Mouse (Mus musculus) ovary, postnatal 36 days (tissue): ENCODE data around the gene Slc22a7.
A peak's percentile ranks its signal among the peaks of the same experiment; 100 is the strongest.

Source experiments
- DNase-seq: peaks from one replicate; pipeline ENCODE4 v3.0.0; 2022; ENCODE audit warnings: low spot score, mixed read lengths

Gene Slc22a7

DNA sequence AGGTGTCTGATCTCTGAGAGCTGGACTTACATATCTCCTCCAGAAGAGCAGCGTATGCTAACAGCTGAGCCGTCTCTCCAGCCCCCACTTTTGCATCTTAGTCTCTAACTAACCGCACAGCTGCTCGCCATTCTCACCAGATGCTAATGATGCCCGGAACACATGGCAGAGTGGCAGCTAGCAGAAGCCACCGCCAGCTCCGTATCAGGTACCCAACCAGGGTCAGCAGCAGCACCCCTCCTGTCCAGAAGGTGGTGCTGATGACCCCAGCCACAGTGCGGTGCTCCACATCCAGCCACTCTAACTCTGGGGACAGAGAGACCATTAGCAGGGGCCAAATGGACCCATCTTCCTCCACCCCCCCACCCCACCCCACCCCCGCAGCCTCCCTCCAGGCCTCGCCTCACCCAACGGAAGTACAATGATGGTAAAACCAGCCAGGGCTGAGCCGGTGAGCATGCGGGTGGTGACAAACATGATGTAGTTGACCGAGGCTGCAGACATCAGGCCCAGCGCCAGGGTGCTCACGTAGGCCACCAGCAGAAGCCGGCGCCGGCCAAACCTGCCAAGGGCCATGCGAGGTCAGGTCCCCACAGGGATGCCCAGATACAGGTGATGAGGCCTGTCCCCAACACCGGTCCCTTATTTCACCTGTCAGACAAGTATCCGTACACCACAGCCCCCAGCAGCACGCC lies 1.4 kb downstream of the Slc22a7 start:
- DNase-seq, result no peak

DNA sequence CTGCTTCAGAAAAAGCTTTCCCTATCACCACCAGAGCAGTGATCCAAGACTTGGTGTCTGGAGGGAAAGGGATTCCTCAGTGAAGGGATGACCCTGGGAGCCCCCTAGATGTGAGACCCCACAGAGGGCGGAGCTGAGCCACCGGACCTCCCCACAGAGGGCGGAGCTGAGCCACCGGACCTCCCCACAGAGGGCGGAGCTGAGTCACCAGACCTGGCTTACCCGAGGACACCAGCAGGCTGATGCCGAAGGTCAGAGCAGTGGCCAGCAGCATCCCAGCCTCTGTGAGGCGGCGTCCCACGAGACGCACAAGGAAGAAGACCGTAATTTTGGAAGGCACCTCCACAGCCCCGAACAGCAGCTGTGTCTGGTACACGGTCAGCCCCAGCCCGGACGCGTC lies 4.6 kb downstream of the Slc22a7 start:
- DNase-seq, result no peak

DNA sequence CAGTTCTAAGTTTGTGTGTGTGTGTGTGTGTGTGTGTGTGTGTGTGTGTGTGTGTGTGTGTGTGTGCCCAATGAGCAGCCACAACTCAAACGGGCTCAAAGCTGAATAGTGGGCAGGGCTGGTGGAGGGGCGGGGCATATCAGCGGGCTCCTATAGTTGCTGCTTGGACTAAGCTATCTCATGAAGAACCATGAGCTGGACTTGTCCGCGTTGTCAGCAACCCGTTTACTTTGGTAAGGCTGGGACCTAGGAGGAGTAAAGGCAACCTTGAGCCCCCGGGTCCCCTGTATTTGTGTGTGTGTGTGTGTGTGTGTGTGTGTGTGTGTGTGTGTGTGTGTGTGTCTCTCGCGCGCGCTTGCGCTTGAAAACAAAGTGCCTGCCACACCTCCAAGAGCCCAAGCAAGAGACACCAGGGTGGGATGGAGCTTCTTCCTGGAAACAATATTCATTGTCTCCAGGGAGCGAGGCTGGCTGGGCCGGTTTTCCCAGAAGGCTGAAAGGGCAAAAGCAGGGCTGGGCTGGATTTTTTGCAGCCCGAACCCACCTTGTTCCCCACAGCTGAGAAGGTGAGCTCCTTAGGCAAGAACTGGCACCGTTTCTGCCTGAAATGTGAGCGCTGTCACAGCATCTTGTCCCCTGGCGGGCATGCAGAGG lies 9.4 kb downstream of the Slc22a7 start, which contains the start of gene Crip3:
Gene Crip3 (plus strand): TSS at position 166 of the 654 bp plus-strand sequence.
- peak; percentile 49 for DNase-seq

DNA sequence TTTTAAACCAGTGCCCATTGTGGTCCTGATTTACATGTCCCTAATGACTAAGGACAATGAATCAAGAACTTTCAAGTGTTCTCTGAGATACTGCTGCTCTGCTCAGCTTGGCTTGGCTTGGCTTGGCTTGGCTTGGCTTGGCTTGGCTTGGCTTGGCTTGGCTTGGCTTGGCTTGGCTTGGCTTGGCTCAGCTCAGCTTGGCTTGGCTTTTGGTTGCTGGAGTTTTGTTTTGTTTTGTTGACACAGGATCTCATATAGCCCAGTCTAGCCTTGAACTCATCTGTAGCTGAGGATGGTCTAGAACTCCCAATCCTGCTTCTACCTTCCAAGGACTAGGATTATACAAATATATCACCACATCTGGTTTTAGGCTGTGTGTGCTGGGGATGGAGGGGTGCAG lies 11.8 kb downstream of the Slc22a7 start:
- no peak for DNase-seq

DNA sequence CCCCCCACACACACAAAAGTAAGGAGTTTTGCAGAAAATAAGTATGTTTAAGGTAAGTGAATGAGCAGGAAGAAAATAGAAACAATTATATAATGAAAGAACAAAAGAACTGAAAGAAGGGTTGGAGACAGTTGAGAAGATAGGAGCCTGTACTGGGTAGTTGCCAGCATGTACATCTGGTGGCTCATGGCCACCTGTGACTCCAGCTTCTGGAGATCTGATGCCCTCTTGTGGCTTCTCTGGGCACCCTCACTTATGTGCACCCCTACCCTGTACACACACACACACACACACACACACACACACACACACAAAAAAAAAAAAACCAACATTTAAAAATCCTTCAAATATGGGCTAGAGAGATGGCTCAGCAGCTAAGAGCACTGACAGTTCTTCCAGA lies 18.5 kb downstream of the Slc22a7 start:
- no peak for DNase-seq

DNA sequence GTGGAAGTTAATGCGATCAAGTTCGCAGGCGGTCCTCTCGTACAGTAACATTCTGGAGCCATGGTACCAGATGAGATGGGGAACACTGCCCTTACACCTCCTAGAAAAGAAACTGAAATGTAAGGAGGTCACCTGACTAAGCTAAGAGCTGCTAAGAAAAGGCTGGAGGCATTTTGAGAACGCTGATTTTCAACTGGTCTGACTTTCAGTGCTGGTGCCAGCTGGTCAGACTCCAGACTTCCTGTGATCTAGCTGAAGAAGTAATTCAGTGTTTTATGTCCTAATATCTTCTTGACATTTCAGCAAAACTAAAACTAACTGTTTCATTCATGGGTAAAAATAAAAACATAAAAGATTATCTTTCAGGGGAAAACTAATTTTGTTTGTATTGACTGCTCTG lies 19.6 kb downstream of the Slc22a7 start:
- DNase-seq, result no peak

DNA sequence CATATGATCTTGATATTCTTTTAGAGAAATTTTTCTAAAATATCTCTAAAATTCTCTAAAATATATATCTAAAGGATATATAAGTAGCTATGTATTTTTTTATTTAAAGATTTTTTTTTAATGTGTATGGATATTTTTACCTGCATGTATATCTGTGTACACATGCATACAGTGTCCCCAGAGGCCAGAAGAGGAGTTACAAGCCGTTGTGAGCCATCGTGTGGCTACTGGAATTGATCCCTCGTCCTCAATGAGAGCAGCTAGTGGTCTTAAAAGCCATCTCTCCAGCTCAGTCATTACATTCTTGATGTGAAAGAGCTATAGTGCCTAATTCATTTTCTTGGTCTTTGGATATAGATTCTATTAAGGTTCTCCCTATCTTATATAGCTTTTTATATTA lies 29.8 kb downstream of the Slc22a7 start:
- no peak for DNase-seq

GRCm38 (mm10) chr17:46394631-46395030 lies 43.6 kb downstream of the Slc22a7 start:
- DNase-seq, result no peak

GRCm38 (mm10) chr17:46393012-46393411 lies 45.2 kb downstream of the Slc22a7 start:
- DNase-seq, result peak; percentile 13

DNA sequence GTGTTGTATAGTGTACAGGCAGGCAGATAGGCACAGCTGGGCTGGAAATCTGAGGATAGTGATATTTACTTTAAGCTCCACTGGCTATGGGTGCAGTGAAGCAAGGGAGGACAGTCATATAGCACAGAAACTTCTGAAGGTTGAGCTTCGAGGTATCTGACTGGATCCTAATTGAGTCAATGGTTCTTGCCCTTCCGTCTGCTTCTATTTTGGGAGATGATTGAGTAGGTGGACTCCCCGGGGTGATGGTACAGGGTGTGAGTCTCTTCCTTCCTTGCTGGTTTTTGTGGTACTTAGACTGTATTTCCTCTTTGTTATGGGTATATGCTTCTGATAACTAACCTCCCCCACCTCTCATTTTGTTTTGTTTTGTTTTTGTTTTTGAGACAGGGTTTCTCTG lies 50.1 kb downstream of the Slc22a7 start:
- DNase-seq, result no peak

DNA sequence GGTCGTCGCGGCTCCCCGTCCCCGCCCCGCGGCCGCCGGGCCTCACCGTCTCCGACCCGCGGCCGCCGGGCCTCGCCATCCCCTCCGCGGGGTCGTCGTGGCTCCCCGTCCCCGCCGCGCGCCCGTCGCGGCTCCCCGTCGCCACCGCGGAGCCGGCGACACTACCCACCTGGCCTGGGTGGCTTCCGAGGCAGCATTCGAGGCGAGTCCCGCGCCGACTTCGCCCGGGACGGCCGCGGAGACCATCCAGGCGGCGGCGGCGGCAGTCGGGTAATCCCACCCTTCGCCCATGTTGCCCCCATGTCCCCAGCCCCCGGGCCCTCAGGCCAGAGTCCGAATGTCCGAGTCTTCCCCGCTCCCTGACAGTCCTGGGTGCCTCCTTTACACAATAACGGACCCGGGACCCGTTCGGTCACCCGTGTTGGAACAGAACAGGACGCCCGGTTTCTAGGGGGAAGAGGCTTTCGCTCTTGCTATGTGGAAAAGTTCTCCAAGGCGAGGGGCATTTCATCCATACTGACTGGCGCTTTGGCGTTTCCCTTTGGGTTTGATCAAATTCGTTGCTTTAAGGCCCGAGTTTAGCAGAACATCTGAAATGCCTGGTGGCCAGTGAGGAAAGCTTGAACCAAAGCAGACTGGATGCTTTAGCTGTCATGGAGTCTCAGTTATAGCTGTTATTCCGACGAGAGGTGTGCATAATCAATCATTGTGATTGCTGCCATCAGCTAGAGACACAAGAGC lies 54.0 kb downstream of the Slc22a7 start:
- DNase-seq, result peak; percentile 36

DNA sequence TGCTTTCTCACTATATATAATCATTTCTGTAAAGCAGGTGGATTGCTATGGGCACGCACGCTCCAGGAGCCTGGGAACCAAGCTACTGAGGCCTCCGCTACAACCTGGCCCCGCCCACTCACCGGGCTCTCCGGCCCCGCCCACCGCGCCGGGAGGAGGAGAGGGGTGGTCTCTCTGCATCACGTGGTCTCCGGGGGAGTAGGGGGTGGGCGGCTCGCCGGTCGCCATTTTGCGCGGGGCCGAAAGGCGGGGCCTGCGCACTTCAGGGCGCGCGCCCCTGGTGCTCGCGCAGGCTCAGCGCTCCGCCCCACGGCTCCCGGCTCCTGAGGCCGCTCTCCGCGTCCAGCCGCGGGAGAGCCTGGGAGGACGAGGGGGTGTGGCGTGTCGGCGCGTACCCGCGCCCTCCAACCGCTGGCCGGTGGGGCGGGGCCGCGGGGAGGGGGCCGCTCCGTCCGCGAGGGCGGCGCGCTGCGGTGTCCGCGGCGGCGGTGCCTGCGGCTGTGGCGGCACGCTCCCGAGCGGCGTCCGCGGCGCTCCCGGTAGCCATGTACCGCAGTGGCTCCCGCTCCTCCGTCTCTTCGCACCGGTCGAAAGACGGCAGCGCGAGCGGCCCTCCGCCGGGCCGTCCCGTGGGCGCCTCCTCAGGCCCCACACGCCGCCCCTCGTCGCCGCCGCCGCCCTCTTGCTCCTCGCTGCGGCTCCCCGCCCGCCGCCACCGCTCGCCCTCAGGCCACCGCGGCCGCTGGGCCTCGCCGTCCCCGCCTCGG lies 54.8 kb downstream of the Slc22a7 start, which contains the start of gene Zfp318:
Gene Zfp318 (plus strand): TSS at position 438 of the 767 bp plus-strand sequence.
- DNase-seq, result peak; percentile 99
